Mouse (Mus musculus) thymus, postnatal 4 days (tissue): ENCODE measurements around the gene Gm12830.

ENCODE experiments used
- DNase-seq: peaks from one replicate; pipeline ENCODE4 v3.0.0; 2021

Gm12830 gene

GRCm38 (mm10) chr4:114821567-114822192 lies at the start of gene Gm12830:
Gene Gm12830 (plus strand): TSS chr4:114821722.
- peak; percentile 13 for DNase-seq

GRCm38 (mm10) chr4:114773316-114773715 lies 48.2 kb upstream of the Gm12830 start:
- DNase-seq, result no peak

- no peak for DNase-seq
Measured at GRCm38 (mm10) chr4:114777625-114778202, 43.8 kb upstream of the Gm12830 start.

- no peak for DNase-seq
Measured at GRCm38 (mm10) chr4:114778716-114779474, 42.6 kb upstream of the Gm12830 start.

- DNase-seq, result no peak
Measured at GRCm38 (mm10) chr4:114779475-114779757, 42.1 kb upstream of the Gm12830 start.

- no peak for DNase-seq
Measured at GRCm38 (mm10) chr4:114779758-114780546, 41.6 kb upstream of the Gm12830 start.

GRCm38 (mm10) chr4:114782851-114783250 lies 38.7 kb upstream of the Gm12830 start:
- no peak for DNase-seq

GRCm38 (mm10) chr4:114784735-114785134 lies 36.8 kb upstream of the Gm12830 start:
- DNase-seq, result no peak

- DNase-seq, result no peak
Measured at GRCm38 (mm10) chr4:114788856-114789255, 32.7 kb upstream of the Gm12830 start.

- DNase-seq, result no peak
Measured at GRCm38 (mm10) chr4:114791650-114792049, 29.9 kb upstream of the Gm12830 start.

GRCm38 (mm10) chr4:114793836-114794235 lies 27.7 kb upstream of the Gm12830 start:
- DNase-seq, result peak; percentile 31

GRCm38 (mm10) chr4:114797254-114797914 lies 24.1 kb upstream of the Gm12830 start:
- no peak for DNase-seq

GRCm38 (mm10) chr4:114798041-114798624 lies 23.4 kb upstream of the Gm12830 start:
- DNase-seq, result no peak

- no peak for DNase-seq
Measured at GRCm38 (mm10) chr4:114804096-114804495, 17.4 kb upstream of the Gm12830 start.

GRCm38 (mm10) chr4:114818963-114819702 lies 2.4 kb upstream of the Gm12830 start:
- DNase-seq, result no peak

- DNase-seq, result no peak
Measured at GRCm38 (mm10) chr4:114834770-114835581, 13.5 kb downstream of the Gm12830 start.

GRCm38 (mm10) chr4:114841336-114841920 lies 19.9 kb downstream of the Gm12830 start:
- DNase-seq, result no peak

GRCm38 (mm10) chr4:114842376-114842960 lies 20.9 kb downstream of the Gm12830 start:
- no peak for DNase-seq

GRCm38 (mm10) chr4:114843097-114843721 lies 21.7 kb downstream of the Gm12830 start:
- peak; percentile 9 for DNase-seq

- DNase-seq, result no peak
Measured at GRCm38 (mm10) chr4:114844600-114844999, 23.1 kb downstream of the Gm12830 start.
